Mouse (Mus musculus) cerebellum, adult 2 months (tissue): ENCODE measurements at regions not wholly inside any gene's neighbourhood (a gene's known extent, or its start where the extent isn't known, plus 50 kb on each side); places are given as distances from the start of the nearest gene placed in this dataset.

Experiments used
- CTCF ChIP-seq: fragments of 200-500 bp; IDR thresholded peaks from 2 replicates; pipeline ENCODE4 v1.5.1; 2011; ENCODE audit warnings: low read depth, mild to moderate bottlenecking, control low read depth, low read length, moderate library complexity, borderline replicate concordance; ENCODE audit not compliant: insufficient read depth
- POLR2A ChIP-seq: fragments of 200-500 bp; IDR thresholded peaks from 2 replicates; pipeline ENCODE4 v1.6.1; 2011; ENCODE audit warnings: low read length, control low read depth, borderline replicate concordance; ENCODE audit not compliant: insufficient read depth

DNA sequence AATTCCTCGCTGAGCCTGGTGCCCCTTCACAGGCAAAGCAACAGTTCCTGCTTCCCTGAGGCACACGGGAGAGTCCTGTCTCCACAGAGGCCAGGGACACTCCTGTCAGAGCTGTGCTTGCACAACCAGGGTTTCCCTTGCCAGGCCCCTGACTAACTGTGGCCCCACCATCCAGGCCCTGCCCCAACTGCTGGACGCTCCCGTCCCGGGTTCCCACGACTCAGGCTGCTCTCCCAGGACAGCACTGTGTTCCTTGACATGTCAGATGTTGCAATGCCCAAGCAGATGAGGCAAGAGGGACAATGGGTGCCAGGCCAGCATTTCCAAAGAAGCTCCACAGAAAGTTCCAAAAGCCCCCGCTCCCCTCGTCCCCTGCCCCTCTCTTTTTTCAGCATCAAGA is 250.4 kb downstream of the Bcl11b start:
- TF ChIP-seq CTCF (no peak), POLR2A (no peak)
